Mouse (Mus musculus) CH12.LX (cell line): ENCODE measurements at regions not wholly inside any gene's neighbourhood (a gene's known extent, or its start where the extent isn't known, plus 50 kb on each side); places are given as distances from the start of the nearest gene placed in this dataset.

Experiments used
- CHD1 ChIP-seq: IDR thresholded peaks from 2 replicates; pipeline ENCODE4 v1.6.1; 2012; ENCODE audit warnings: low read depth, low read length, improper control_type of control experiment, inconsistent platforms
- E2F4 ChIP-seq: IDR thresholded peaks from 2 replicates; pipeline ENCODE4 v1.6.1; 2011; ENCODE audit warnings: low read depth, low read length, improper control_type of control experiment; ENCODE audit not compliant: insufficient replicate concordance
- POLR2A ChIP-seq: IDR thresholded peaks from 2 replicates; pipeline ENCODE4 v1.6.1; 2011; ENCODE audit warnings: low read depth, mild to moderate bottlenecking, improper control_type of control experiment, low read length
- SIN3A ChIP-seq: IDR thresholded peaks from 2 replicates; pipeline ENCODE4 v1.6.1; 2012; ENCODE audit warnings: low read length, improper control_type of control experiment, inconsistent platforms
- UBTF ChIP-seq: IDR thresholded peaks from 2 replicates; pipeline ENCODE4 v1.6.1; 2012; ENCODE audit warnings: low read depth, mild to moderate bottlenecking, inconsistent platforms, low read length, improper control_type of control experiment, moderate library complexity
- ZC3H11A ChIP-seq: IDR thresholded peaks from 2 replicates; pipeline ENCODE4 v1.6.1; 2012; ENCODE audit warnings: low read depth, mild to moderate bottlenecking, inconsistent platforms, low read length, improper control_type of control experiment

GRCm38 (mm10) chr7:135898876-135899275, 182.7 kb upstream of the Mki67 start:
- TF ChIP-seq POLR2A (no peak), E2F4 (no peak), CHD1 (no peak), ZC3H11A (no peak), UBTF (no peak), SIN3A (no peak)
